Comparison of ENCODE assay signal across 21 mouse cellular contexts in genomic region chr6:33620701-33621100, GRCm38 (mm10).
"Had no signal": no experiment of that assay in that cellular context is flagged by ENCODE, and none has a peak within 500 bp of the region (broad histone marks: within the 10 kb centered on the region; RNA-seq: fewer than 3 reads in every experiment).

No protein-coding gene starts in this region.

- H3K4me3 ChIP-seq: layer of hippocampus, adult 2 months; limb, embryonic 10.5 days; limb, embryonic 13.5 days; liver, embryonic 13.5 days; neural tube, embryonic 12.5 days; neural tube, embryonic 15.5 days had no signal

- H3K4me2 ChIP-seq: limb, embryonic 13.5 days; liver, embryonic 13.5 days; midbrain, embryonic 11.5 days; neural tube, embryonic 12.5 days; neural tube, embryonic 15.5 days had no signal

- H3K4me1 ChIP-seq: limb, embryonic 13.5 days; liver, embryonic 13.5 days; neural tube, embryonic 12.5 days had no signal

- H3K27ac ChIP-seq: layer of hippocampus, adult 2 months; limb, embryonic 10.5 days; limb, embryonic 13.5 days; liver, embryonic 13.5 days; neural tube, embryonic 12.5 days; neural tube, embryonic 15.5 days; stomach, postnatal 0 days had no signal

- H3K9ac ChIP-seq: limb, embryonic 13.5 days; liver, embryonic 13.5 days; neural tube, embryonic 12.5 days; neural tube, embryonic 15.5 days had no signal

- H3K36me3 ChIP-seq: limb, embryonic 10.5 days; limb, embryonic 13.5 days; liver, embryonic 13.5 days; neural tube, embryonic 12.5 days; neural tube, embryonic 15.5 days had no signal

- H3K27me3 ChIP-seq: limb, embryonic 13.5 days; liver, embryonic 13.5 days; neural tube, embryonic 12.5 days; neural tube, embryonic 15.5 days had no signal

- DNase-seq: kidney, adult 9 months; kidney, postnatal 14 days; layer of hippocampus, adult 9-11 months; liver, embryonic 13.5 days; lung, adult 2 months; lung, postnatal 14 days; lung, postnatal 4 days; midbrain, embryonic 14.5 days; retina, postnatal 1 day; right cerebral cortex, postnatal 25 days; spleen, adult 18-20 months; thymus, adult 2 months; thymus, postnatal 14 days; thymus, postnatal 4 days had no signal

- H3K9me3 ChIP-seq: limb, embryonic 10.5 days; limb, embryonic 13.5 days; liver, embryonic 13.5 days; neural tube, embryonic 12.5 days; neural tube, embryonic 15.5 days had no signal
